Mouse (Mus musculus) limb, embryonic 14.5 days (tissue): ENCODE measurements around the gene Efna4. TPM values are rescaled to one million over a fixed set of nuclear protein-coding genes. Genes with fewer than 3 reads are reported as not detected.

Experiments
- ATAC-seq: fragments of 200-750 bp; cut with Nextera tagmentation; 2 replicates; pipeline ENCODE4 v1.8.0; 2017; ENCODE audit warnings: low read depth, moderate number of reproducible peaks, moderate TSS enrichment; ENCODE audit not compliant: low FRiP score
- DNase-seq: peaks from one replicate; pipeline ENCODE4 v3.0.0-alpha.2; 2015; ENCODE audit warnings: low spot score
- H3K27ac ChIP-seq: fragments of 300-500 bp; sonication (generic); replicated peaks from 2 replicates; pipeline ENCODE4 v1.5.1; 2014; ENCODE audit warnings: low read depth, mild to moderate bottlenecking, low read length, moderate library complexity, mixed read lengths
- H3K27me3 ChIP-seq: fragments of 300-500 bp; sonication (generic); 2 replicates; pipeline ENCODE4 v1.6.1; 2014; ENCODE audit warnings: low read length, mixed read lengths; ENCODE audit not compliant: control insufficient read depth, insufficient read depth
- H3K36me3 ChIP-seq: fragments of 300-500 bp; sonication (generic); 2 replicates; pipeline ENCODE4 v1.6.1; 2014; ENCODE audit warnings: mild to moderate bottlenecking, low read length, moderate library complexity, mixed read lengths; ENCODE audit not compliant: control insufficient read depth, insufficient read depth
- H3K4me1 ChIP-seq: fragments of 300-500 bp; sonication (generic); 2 replicates; pipeline ENCODE4 v1.6.1; 2014; ENCODE audit warnings: antibody characterized with exemption, low read length, mixed read lengths; ENCODE audit not compliant: control insufficient read depth, insufficient read depth
- H3K4me2 ChIP-seq: fragments of 300-500 bp; sonication (generic); replicated peaks from 2 replicates; pipeline ENCODE4 v1.6.1; 2014; ENCODE audit warnings: low read depth, mild to moderate bottlenecking, low read length, moderate library complexity; ENCODE audit not compliant: severe bottlenecking
- H3K4me3 ChIP-seq: fragments of 300-500 bp; sonication (generic); replicated peaks from 2 replicates; pipeline ENCODE4 v1.5.1; 2014; ENCODE audit warnings: low read length
- H3K9ac ChIP-seq: fragments of 300-500 bp; sonication (generic); 2 replicates; pipeline ENCODE4 v1.6.1; 2014; ENCODE audit warnings: mild to moderate bottlenecking, low read depth, low read length, moderate library complexity; ENCODE audit not compliant: severe bottlenecking
- H3K9me3 ChIP-seq: fragments of 300-500 bp; sonication (generic); 2 replicates; pipeline ENCODE4 v1.6.1; 2016; ENCODE audit warnings: low read length; ENCODE audit not compliant: control insufficient read depth
- POLR2A ChIP-seq: fragments of 200-500 bp; IDR thresholded peaks from 2 replicates; pipeline ENCODE4 v1.8.0; 2012; ENCODE audit warnings: inconsistent platforms, mild to moderate bottlenecking, moderate library complexity, borderline replicate concordance; ENCODE audit not compliant: insufficient read depth, insufficient read length; ENCODE audit errors: extremely low read depth
- WGBS: fragments of 180-500 bp; shearing (Covaris S2); extraction: QIAGEN DNeasy Blood & Tissue Kit; methylation state at CpG from one replicate; pipeline ENCODE4 v1.1.7; 2014; 5-methylcytosine and 5-hydroxymethylcytosine counted together
- polyA plus RNA-seq, 2 experiments: library from polyadenylated mRNA; depleted of rRNA in 1 of 2; stranded (reverse) in 1 of 2; unstranded in 1 of 2; fragments of >200 nt; fragmentation: Nextera tagmentation in 1 of 2; extraction: Ambion mirVana in 1 of 2; gene quantifications; 2 replicates each; pipeline versions ENCODE4 v1.2.1 to v1.2.3; 2012 to 2014

Gene Efna4
- polyA plus RNA-seq, 2 experiments = 32.0 to 56.5 TPM

DNA sequence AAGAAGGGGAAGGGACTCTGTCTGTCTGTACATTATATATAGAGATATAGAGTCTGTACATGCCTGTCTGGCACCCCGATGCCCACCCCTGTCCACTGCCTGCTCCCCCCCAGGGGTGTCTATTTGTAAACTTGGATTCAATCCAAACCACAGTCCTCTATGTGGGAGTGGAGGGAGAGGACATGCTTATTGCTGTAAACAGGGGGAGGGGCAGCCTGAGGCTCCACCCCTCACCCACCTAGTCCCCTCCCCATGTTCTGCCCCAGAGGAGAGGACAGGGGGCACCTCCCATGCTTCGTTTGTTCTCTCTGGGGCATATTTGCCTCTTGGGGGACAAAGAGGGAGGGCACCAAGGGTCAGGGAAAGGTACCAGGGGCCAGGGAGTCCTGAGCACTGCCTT is 23.0 kb downstream of the Efna4 start:
- H3K36me3 ChIP-seq = peaks cover 6% of the 10 kb centered on the region; the same call in 1 of the 2 replicates
- peaks cover 10% of the 10 kb centered on the region for H3K27me3 ChIP-seq
- no peak overlapping the region for H3K4me3 ChIP-seq
- peak overlapping the region; percentile 45; the same call in 1 of the 2 replicates for H3K4me2 ChIP-seq
- no peak for TF ChIP-seq POLR2A
- WGBS = 46% methylated on average over 2 of the region's 2 CpGs
- peaks cover 32% of the 10 kb centered on the region for H3K4me1 ChIP-seq
- no peak overlapping the region for H3K27ac ChIP-seq
- H3K9ac ChIP-seq = 0 out of 2 replicates have a peak overlapping the region, but pooled peaks have one; percentile 32
- ATAC-seq = no peak
- no peaks in the 10 kb centered on the region for H3K9me3 ChIP-seq
- DNase-seq = no peak

DNA sequence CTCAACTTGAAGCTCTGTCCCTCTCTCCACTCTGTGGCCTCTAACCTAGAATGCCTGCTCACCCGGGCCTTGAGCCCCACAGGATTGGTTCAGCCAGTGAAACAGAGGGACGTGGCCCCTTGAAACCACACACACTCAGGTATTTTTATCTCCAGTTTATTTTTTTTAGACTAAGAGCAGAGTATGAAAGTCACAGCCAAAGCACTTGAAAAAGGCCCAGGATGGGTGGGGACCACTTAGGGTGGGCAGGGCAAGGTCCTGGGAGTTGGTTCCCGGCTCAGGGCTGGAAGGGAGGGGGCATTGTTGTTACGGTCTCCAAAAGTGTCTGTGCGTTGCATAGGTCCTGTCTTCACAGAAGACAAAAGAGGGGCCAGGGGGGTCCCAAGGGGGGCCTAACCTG is 23.5 kb downstream of the Efna4 start:
- Histone ChIP-seq H3K9ac (no peak overlapping the region), H3K27me3 (peaks cover 10% of the 10 kb centered on the region), H3K27ac (no peak overlapping the region), H3K36me3 (peaks cover 6% of the 10 kb centered on the region; the same call in 1 of the 2 replicates), H3K4me2 (no peak overlapping the region), H3K4me1 (peaks cover 29% of the 10 kb centered on the region), H3K9me3 (no peaks in the 10 kb centered on the region), H3K4me3 (no peak overlapping the region)
- ATAC-seq = no peak
- no peak for TF ChIP-seq POLR2A
- DNase-seq = no peak
- WGBS = 75% methylated on average over 5 of the region's 5 CpGs

DNA sequence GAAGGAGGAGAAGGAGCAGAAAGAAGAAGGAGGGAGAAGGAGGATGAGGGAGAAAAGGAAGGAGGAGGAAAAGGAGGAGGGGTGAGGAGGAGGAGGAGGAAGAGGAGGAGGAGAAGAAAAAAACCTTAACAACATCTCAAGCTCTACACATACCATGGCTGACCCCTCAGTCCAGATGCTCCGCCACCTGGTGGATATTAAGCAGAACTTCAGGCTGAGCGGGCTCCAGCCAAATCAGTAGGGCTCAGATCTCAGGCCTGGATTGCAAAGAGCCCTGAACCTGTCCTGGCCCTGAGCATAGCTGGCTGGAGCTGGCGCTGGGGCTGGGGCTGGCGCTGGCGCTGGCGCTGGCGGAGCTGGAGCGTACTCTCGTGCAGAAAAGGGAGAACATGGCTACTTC is 29.7 kb downstream of the Efna4 start:
- TF ChIP-seq POLR2A = no peak
- Histone ChIP-seq H3K9me3 (no peaks in the 10 kb centered on the region), H3K9ac (no peak overlapping the region), H3K27ac (no peak overlapping the region), H3K27me3 (no peaks in the 10 kb centered on the region), H3K4me1 (peaks cover 5% of the 10 kb centered on the region; the same call in 1 of the 2 replicates), H3K4me3 (no peak overlapping the region), H3K36me3 (no peaks in the 10 kb centered on the region), H3K4me2 (no peak overlapping the region)
- ATAC-seq (peak; percentile 78), DNase-seq (peak; percentile 76)
- 9% methylated on average over 9 of the region's 9 CpGs for WGBS

DNA sequence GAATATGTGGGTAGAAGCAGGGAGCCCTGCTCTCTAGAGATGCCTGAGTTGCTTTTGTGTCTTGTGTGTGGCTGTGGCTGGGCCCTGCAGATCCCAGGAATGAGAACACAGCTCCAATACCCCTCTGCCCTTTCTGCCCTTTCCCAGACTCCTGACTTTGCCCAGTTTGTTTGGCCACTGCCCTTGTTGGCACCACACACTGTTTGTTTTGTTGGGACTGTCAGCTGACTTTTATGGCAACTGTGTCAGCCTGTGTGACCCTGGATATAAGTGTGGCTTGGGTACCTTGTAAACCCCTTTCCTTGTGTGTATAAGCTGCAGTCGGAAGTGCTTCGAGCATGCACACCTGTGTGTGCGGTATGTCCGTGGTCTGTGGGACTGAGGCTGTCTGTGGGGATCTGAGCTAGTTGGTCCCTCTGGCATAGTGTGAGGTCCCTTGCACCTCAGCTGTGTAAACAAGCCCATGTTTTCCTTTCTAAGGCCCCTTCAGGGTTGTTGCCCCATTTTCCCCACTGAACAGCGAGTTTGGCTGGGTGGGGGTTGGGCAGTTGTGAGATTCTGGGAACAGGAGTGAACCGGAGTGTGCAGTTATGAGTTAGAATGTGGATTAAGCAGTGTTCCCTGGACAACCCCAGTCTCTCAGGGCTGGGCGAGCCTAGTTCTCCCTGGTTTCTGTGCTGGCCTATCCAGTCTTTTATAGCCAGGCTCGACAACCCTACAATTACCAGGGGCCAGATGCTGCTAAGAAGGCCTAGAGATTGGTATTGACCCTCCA is 32.1 kb downstream of the Efna4 start:
- no peak overlapping the region for H3K4me2 ChIP-seq
- TF ChIP-seq POLR2A = no peak
- H3K9me3 ChIP-seq = no peaks in the 10 kb centered on the region
- no peaks in the 10 kb centered on the region for H3K36me3 ChIP-seq
- H3K27me3 ChIP-seq = no peaks in the 10 kb centered on the region
- H3K4me1 ChIP-seq = peaks cover 5% of the 10 kb centered on the region; the same call in 1 of the 2 replicates
- no peak overlapping the region for H3K4me3 ChIP-seq
- H3K27ac ChIP-seq = peak overlapping the region; percentile 15; the same call in 1 of the 2 replicates
- DNase-seq = no peak
- 0 out of 2 replicates have a peak overlapping the region, but pooled peaks have one; percentile 4 for H3K9ac ChIP-seq
- peak; percentile 31 for ATAC-seq
- WGBS = 49% methylated on average over 8 of the region's 8 CpGs

DNA sequence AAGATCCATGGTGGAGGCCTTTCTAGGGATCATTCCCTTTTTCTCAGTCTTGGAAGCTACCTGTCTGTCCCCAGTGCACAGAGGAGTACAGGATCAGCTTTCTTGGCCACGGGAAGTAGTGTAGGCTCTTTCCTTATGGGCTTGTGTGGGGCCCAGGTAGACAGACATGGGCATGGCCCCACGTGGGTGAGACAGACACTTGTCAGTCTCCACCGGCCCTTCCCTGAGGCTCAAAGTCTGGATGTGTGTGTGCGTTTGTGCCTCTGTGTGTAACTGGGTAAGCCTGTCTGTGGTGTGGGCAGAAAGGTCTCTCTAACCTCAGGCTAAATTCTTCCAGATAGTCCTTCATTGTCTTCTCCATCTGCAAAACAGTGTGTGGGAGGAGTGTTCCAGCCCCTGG is 32.7 kb downstream of the Efna4 start:
- no peak overlapping the region for H3K4me2 ChIP-seq
- no peaks in the 10 kb centered on the region for H3K9me3 ChIP-seq
- 0 out of 2 replicates have a peak overlapping the region, but pooled peaks have one; percentile 4 for H3K9ac ChIP-seq
- 67% methylated on average over 4 of the region's 4 CpGs for WGBS
- no peak overlapping the region for H3K4me3 ChIP-seq
- peaks cover 5% of the 10 kb centered on the region; the same call in 1 of the 2 replicates for H3K4me1 ChIP-seq
- H3K27ac ChIP-seq = no peak overlapping the region
- no peaks in the 10 kb centered on the region for H3K36me3 ChIP-seq
- ATAC-seq = no peak
- TF ChIP-seq POLR2A = no peak
- no peaks in the 10 kb centered on the region for H3K27me3 ChIP-seq
- DNase-seq = no peak
